Mouse (Mus musculus) heart, embryonic 16.5 days (tissue): ENCODE results near the gene B4galt7. TPM values are rescaled to one million over a fixed set of nuclear protein-coding genes. Genes with fewer than 3 reads are reported as not detected.
A peak's percentile ranks its signal among the peaks of the same experiment; 100 is the strongest.
"Not testable (repeated sequence)": the region's sequence is repeated elsewhere in the genome, so short reads cannot be mapped to it uniquely, and the experiment has no call there.

Experiments used
- ATAC-seq: fragments of 200-750 bp; cut with Nextera tagmentation; replicated peaks from 2 replicates; pipeline ENCODE4 v1.8.0; 2017; ENCODE audit warnings: moderate number of reproducible peaks; ENCODE audit not compliant: insufficient read depth, low FRiP score; ENCODE audit errors: extremely low read depth
- H3K27ac ChIP-seq: fragments of 300-500 bp; sonication (generic); 2 replicates; pipeline ENCODE4 v1.5.1; 2014; ENCODE audit warnings: mild to moderate bottlenecking, low read length, control low read depth, moderate library complexity
- H3K27me3 ChIP-seq: fragments of 300-500 bp; sonication (generic); 2 replicates; pipeline ENCODE4 v1.6.1; 2014; ENCODE audit warnings: low read length, mixed read lengths; ENCODE audit not compliant: control insufficient read depth, insufficient read depth
- H3K36me3 ChIP-seq: fragments of 300-500 bp; sonication (generic); 2 replicates; pipeline ENCODE4 v1.6.1; 2014; ENCODE audit not compliant: control insufficient read depth, insufficient read depth
- H3K4me1 ChIP-seq: fragments of 300-500 bp; sonication (generic); 2 replicates; pipeline ENCODE4 v1.6.1; 2014; ENCODE audit warnings: low read length, mixed read lengths; ENCODE audit not compliant: control insufficient read depth, insufficient read depth
- H3K4me2 ChIP-seq: fragments of 300-500 bp; sonication (generic); 2 replicates; pipeline ENCODE4 v1.6.1; 2014; ENCODE audit warnings: low read depth, mild to moderate bottlenecking, control low read depth, low read length
- H3K4me3 ChIP-seq: fragments of 300-500 bp; sonication (generic); 2 replicates; pipeline ENCODE4 v1.5.1; 2014; ENCODE audit warnings: mild to moderate bottlenecking, control low read depth, low read length
- H3K9ac ChIP-seq: fragments of 300-500 bp; sonication (generic); 2 replicates; pipeline ENCODE4 v1.6.1; 2014; ENCODE audit warnings: low read length, control low read depth
- H3K9me3 ChIP-seq: fragments of 300-500 bp; sonication (generic); replicated peaks from 2 replicates; pipeline ENCODE4 v1.6.1; 2016; ENCODE audit warnings: low read length; ENCODE audit not compliant: control insufficient read depth
- WGBS: fragments of 180-500 bp; shearing (Covaris S2); extraction: QIAGEN DNeasy Blood & Tissue Kit; methylation state at CpG from one replicate; pipeline ENCODE4 v1.1.7; 2014; 5-methylcytosine and 5-hydroxymethylcytosine counted together
- polyA plus RNA-seq: library from polyadenylated mRNA; unstranded; fragments of >200 nt; fragmentation: Nextera tagmentation; extraction: Ambion mirVana; gene quantifications from 2 replicates; pipeline ENCODE4 v1.2.1, GENCODE M21; 2015

B4galt7 gene
- polyA plus RNA-seq, 1 experiment from 2014 or later = 18.9 TPM

DNA sequence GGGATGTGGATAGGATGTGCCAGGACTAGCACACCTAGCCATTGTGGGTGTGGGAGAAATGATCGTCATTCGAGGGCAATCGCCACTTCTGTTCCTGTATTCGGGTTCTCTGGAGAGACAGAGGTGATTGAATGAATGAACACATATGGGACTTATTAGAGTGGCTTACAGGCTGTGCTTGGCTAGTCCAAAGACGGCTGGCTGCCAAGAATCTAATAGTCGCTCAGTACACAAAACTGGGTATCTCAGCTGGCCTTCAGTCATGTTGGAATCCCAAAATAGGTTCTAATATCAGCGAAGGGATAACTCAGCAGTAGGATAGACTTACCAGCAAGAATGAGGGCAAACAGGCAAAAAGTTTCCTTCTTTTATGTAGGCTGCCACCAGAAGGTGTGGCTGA is 12.3 kb downstream of the B4galt7 start:
- ATAC-seq = no peak
- H3K36me3 ChIP-seq = peaks cover 10% of the 10 kb centered on the region; the same call in 1 of the 2 replicates
- WGBS = 79% methylated on average over 7 of the region's 7 CpGs
- no peak overlapping the region for H3K27ac ChIP-seq
- no peaks in the 10 kb centered on the region for H3K9me3 ChIP-seq
- no peak overlapping the region for H3K4me2 ChIP-seq
- H3K4me3 ChIP-seq = no peak overlapping the region
- no peaks in the 10 kb centered on the region for H3K27me3 ChIP-seq
- no peak overlapping the region for H3K9ac ChIP-seq
- no peaks in the 10 kb centered on the region for H3K4me1 ChIP-seq

DNA sequence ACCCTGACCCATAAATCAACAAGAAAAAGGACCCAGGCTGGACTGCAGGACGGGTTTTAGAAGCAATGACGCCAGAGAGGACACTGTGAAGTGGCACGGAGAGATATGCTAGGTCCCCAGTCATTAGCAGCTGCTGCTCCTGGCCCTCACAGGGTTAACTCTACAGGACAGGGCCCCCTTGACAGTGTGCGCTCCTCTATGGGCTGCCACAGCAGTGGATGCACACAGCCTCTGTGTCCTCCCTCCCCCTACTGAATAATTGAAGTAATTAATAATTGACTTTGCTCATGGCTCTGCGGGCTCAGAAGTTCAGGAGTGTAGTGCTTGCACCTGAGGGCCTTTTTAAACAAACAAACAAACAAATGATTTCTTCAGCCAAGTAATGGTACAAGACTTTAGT is 13.8 kb downstream of the B4galt7 start:
- Histone ChIP-seq H3K4me1 (no peaks in the 10 kb centered on the region), H3K4me2 (no peak overlapping the region), H3K9ac (no peak overlapping the region), H3K27me3 (no peaks in the 10 kb centered on the region), H3K4me3 (no peak overlapping the region), H3K9me3 (no peaks in the 10 kb centered on the region), H3K27ac (no peak overlapping the region), H3K36me3 (peaks cover 10% of the 10 kb centered on the region; the same call in 1 of the 2 replicates)
- WGBS = 48% methylated on average over 5 of the region's 5 CpGs
- no peak for ATAC-seq

DNA sequence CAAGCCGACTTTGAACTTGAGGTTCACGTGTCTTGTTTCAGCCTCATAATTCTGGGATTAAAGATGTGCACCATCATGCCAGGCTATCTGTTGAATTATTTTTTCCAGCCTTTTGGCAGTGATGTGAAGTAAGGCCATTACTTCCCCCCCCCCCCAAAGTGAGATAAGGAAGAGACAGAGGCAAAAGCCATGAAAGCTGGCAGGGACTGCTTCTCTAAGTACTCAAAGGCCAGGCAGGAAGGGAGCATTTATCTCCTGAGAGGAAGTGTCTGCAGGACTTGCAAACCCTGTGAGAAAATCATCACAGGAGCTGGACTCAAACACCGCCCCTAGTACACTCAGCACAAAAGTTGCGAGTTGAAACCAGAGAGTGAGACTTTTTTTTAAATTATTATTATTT is 19.6 kb downstream of the B4galt7 start:
- H3K4me3 ChIP-seq = no peak overlapping the region
- H3K27ac ChIP-seq = no peak overlapping the region
- no peak overlapping the region for H3K4me2 ChIP-seq
- H3K36me3 ChIP-seq = no peaks in the 10 kb centered on the region
- 77% methylated on average over 4 of the region's 4 CpGs for WGBS
- ATAC-seq = no peak
- H3K4me1 ChIP-seq = peaks cover 8% of the 10 kb centered on the region
- no peaks in the 10 kb centered on the region for H3K27me3 ChIP-seq
- H3K9ac ChIP-seq = no peak overlapping the region
- H3K9me3 ChIP-seq = no peaks in the 10 kb centered on the region

DNA sequence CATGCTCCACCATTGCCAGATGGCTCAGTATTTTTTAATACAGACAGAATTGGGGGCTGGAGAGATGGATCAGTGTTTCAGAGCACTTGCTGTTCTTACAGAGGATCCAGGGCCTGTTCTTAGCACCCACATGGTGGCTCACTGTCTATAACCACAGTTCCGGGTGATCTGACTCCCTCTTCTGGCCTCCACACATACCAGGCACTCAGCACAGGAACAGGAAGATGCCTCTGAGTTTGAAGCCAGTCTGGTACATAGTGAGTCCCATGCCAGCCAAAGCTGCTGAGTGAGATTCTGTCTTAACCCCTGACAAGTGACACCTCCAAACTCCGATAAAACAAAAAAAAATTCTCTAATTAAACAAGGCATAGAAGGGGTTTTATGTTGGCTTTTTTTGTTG is 20.6 kb downstream of the B4galt7 start:
- 75% methylated on average over 2 of the region's 2 CpGs for WGBS
- H3K9me3 ChIP-seq = no peaks in the 10 kb centered on the region
- peaks cover 8% of the 10 kb centered on the region for H3K4me1 ChIP-seq
- ATAC-seq = no peak
- no peak overlapping the region for H3K27ac ChIP-seq
- H3K4me3 ChIP-seq = no peak overlapping the region
- H3K36me3 ChIP-seq = peaks cover 3% of the 10 kb centered on the region
- no peak overlapping the region for H3K4me2 ChIP-seq
- H3K9ac ChIP-seq = no peak overlapping the region
- H3K27me3 ChIP-seq = no peaks in the 10 kb centered on the region

DNA sequence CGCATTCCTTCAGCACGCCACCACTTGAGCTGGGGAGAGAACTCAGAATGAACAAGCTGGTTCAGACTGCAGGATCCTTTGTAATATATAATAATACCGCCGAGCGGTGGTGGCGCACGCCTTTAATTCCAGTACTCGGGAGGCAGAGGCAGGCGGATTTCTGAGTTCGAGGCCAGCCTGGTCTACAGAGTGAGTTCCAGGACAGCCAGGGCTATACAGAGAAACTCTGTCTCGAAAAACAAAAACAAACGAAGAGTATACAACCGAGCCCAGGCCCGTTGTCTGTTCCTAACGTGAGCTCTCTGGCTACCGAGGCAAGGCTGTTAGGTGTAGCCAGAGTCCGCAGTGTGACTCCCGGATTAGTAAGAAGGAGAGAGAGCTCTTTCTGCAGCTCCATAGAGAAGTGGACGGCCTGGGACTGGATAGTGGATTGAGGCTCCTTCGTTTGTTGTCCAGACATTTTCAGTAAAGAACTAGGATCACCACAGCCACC is 22.5 kb downstream of the B4galt7 start:
- Histone ChIP-seq H3K4me3 (peak overlapping the region; percentile 73), H3K27ac (peak overlapping the region; percentile 78), H3K4me2 (peak overlapping the region; percentile 86), H3K9ac (peak overlapping the region; percentile 83)
- 22% methylated on average over 20 of the region's 20 CpGs for WGBS
- not testable (repeated sequence) for H3K36me3 ChIP-seq, H3K9me3 ChIP-seq, ATAC-seq, H3K27me3 ChIP-seq, H3K4me1 ChIP-seq

DNA sequence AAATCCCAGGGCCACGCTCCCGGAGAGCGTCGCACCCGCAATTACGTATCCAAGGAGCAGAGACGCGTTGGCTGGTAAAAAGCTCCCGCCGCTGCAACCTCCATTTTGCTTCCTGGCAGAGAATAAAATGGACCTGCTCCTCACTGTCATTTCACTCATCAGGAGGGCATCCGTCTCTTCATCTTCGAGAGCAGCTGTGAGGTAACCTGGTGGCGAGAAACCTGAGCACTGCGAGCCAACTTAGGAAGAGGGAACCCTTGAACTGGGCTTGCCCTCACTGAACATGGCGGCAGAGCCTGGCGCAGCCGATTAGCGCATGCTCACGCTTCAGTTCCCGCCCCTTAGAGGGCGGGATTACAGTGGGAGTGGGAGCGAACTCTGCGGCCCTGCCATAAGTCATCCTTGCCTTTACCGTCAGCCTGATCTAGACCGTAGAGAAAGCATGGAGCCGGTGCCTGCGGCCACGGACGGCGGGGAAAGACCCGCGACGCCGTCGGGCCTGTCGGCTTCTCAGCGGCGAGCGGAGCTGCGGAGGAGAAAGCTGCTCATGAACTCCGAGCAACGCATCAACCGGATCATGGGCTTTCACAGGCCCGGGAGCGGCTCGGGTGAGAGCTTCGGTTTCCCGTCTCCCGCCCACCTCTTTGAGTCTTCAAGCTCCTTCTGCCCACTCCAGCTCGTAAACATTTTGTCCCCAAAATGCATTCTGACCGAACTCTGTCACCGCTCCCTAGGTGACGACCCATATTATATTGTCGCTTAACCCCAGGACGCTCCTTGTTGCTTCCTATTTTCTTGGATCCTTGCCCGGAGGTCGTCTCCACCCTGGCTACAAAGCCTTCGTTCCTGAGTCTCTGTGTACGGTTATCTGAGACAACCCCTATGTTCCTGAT is 23.2 kb downstream of the B4galt7 start, which contains the start of gene Caml:
Gene Caml (plus strand): TSS at position 357 of the 893 bp plus-strand sequence.
- Histone ChIP-seq H3K4me3 (peak within 1 kb of the TSS; percentile 73), H3K9me3 (no peaks in the 10 kb centered on the region), H3K4me1 (peaks cover 8% of the 10 kb centered on the region), H3K36me3 (peaks cover 8% of the 10 kb centered on the region), H3K27ac (peak within 1 kb of the TSS; percentile 78), H3K4me2 (peak within 1 kb of the TSS; percentile 86), H3K9ac (peak within 1 kb of the TSS; percentile 83), H3K27me3 (no peaks in the 10 kb centered on the region)
- ATAC-seq = peak; percentile 98
- under 1% methylated on average over 59 of the region's 59 CpGs for WGBS

DNA sequence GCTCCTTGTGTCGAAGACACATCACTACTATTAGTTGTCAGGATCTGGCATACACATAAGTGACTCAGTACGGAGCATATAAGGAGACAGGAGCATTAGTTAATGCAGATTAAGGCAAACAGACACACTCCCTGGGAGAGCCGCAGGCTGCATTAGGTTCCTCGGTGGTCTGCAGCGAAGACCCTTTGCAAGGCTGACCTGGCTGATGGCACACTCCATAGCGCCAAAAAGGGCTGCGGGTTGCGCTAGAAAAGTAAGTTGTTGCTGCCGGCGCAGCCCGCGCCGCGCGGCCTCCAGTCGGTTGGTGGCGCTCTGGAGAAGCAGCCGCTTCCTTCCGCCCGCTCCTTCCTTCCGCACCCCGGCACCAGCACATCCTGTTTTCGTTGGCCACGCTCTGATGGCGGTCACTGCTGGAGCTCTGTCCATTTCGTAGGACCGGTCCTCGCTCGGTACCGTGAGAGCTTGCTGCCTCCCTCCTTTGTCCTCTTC is 35.0 kb downstream of the B4galt7 start, which contains the start of gene Ddx46:
Gene Ddx46 (plus strand): TSS at position 389 of the 489 bp plus-strand sequence.
- peaks cover 20% of the 10 kb centered on the region for H3K36me3 ChIP-seq
- H3K4me1 ChIP-seq = peaks cover 12% of the 10 kb centered on the region
- H3K27me3 ChIP-seq = no peaks in the 10 kb centered on the region
- peak within 1 kb of the TSS; percentile 90 for H3K4me2 ChIP-seq
- H3K27ac ChIP-seq = 0 out of 2 replicates have a peak within 1 kb of the TSS, but pooled peaks have one; percentile 37
- peak; percentile 90 for ATAC-seq
- WGBS = 5% methylated on average over 30 of the region's 30 CpGs
- peak within 1 kb of the TSS; percentile 96 for H3K9ac ChIP-seq
- H3K9me3 ChIP-seq = no peaks in the 10 kb centered on the region
- H3K4me3 ChIP-seq = peak within 1 kb of the TSS; percentile 98

DNA sequence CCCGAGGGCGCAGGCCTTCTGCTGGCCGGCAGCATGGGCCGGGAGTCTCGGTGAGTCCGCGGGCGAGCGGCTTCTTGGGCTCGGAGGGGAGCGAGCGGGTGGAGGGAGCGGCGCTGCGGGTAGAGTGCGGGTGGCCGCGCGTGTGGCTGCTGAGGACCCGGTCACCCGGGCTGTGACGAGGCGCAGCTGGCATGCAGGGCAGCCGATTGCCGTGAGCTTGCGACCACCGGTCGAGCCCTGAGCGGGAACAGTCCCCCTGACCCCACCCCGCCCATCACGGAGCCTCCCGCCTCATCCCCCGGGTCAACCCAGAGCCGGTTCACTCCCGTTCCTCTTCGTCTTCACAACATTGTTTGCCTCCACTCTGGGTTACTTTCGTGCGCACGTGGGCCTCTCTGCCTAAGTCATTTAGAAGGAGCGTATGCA is 35.5 kb downstream of the B4galt7 start:
- Histone ChIP-seq H3K27ac (0 out of 2 replicates have a peak overlapping the region, but pooled peaks have one; percentile 37), H3K4me1 (peaks cover 12% of the 10 kb centered on the region), H3K4me2 (peak overlapping the region; percentile 90), H3K27me3 (no peaks in the 10 kb centered on the region), H3K4me3 (peak overlapping the region; percentile 98), H3K9me3 (no peaks in the 10 kb centered on the region), H3K36me3 (peaks cover 20% of the 10 kb centered on the region), H3K9ac (peak overlapping the region; percentile 96)
- peak; percentile 30; the same call in 1 of the 2 replicates for ATAC-seq
- under 1% methylated on average over 40 of the region's 40 CpGs for WGBS
